Mouse (Mus musculus): Measurements from ENCODE around the gene Ccdc30.

- TF ChIP-seq CTCF (IDR thresholded peaks at IDR 0.05; ENCODE audit: control insufficient read depth, insufficient read depth, low read length) (no peak), POLR2A (IDR thresholded peaks at IDR 0.05; ENCODE audit: borderline replicate concordance, control insufficient read depth, low read depth, low read length) (no peak)
These were observed 112.0 kb downstream of the Ccdc30 start for GRCm38 (mm10) chr4:119303291-119303690.

Measured in bone marrow, adult 2 months (tissue).